Mouse (Mus musculus) left cerebral cortex, postnatal 25 days (tissue): Measurements from ENCODE around the gene Prdm2. TPM values are rescaled to one million over a fixed set of nuclear protein-coding genes. Genes with fewer than 3 reads are reported as not detected.

Source experiments
- DNase-seq, 2 experiments: peaks; one replicate each; pipeline ENCODE4 v3.0.0; 2022; ENCODE audit warnings: low spot score in 2 of 2, mixed read lengths in 1 of 2
- intact Hi-C: fragments of 180-260 bp; cut with DNase I; formaldehyde crosslinking; loops from one replicate; pipeline ENCODE4 v1.15.1; 2025
- total RNA-seq, 2 experiments: library from RNA; stranded (reverse); gene quantifications; 2 replicates each; pipeline ENCODE4 v1.2.3; 2021

Gene Prdm2
- total RNA-seq = 10 to 100 TPM; 39.7 to 42.3 TPM

DNA sequence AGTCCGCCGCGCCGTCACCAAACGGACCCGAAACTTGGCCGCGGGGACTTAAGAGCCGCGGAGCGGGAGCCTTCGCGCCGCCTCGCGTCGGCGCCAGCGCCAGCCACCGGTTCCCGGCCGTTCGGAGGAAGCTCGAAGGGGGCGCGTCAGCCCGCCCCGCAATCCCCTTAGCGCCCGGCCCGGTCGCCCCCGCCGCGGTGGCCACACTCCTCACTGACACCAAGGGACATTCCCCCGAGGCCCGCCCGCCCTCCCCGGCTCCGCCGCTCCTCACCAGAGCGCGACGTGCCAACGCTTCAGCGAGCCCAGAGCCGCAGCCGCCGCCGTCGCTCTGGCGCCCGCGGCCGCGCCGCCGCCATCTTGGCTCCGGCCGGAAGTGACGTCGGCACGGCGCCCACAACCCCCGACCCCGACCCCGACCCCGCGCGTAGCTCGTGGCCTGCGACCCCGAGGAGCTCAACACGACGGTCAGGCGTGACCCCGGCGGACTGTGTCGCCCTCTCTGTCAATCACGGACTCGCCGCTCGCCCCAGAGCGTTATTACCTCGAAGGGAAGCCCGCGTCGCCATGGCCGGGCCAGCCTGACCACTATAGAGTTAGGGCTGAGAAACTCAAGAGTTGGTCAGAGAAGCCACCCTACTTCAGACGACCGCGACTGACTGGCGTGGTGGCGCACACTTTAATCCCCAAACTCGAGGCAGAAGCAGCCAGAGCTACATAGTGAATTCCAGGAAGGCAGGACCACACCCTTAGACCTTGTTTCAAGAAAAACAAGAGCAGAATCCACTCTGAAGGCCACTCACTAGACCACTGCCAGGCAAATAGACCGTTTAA, at the start of gene Prdm2:
Gene Prdm2 (minus strand): TSS at position 655 of the 834 bp plus-strand sequence.
- intact Hi-C loops = loop anchor here (2.0 to 5.0 kb wide), 2 partner anchors 50 to 85 kb away; no protein-coding TSS in a partner anchor
- peak; percentile 41 to 74 for DNase-seq

DNA sequence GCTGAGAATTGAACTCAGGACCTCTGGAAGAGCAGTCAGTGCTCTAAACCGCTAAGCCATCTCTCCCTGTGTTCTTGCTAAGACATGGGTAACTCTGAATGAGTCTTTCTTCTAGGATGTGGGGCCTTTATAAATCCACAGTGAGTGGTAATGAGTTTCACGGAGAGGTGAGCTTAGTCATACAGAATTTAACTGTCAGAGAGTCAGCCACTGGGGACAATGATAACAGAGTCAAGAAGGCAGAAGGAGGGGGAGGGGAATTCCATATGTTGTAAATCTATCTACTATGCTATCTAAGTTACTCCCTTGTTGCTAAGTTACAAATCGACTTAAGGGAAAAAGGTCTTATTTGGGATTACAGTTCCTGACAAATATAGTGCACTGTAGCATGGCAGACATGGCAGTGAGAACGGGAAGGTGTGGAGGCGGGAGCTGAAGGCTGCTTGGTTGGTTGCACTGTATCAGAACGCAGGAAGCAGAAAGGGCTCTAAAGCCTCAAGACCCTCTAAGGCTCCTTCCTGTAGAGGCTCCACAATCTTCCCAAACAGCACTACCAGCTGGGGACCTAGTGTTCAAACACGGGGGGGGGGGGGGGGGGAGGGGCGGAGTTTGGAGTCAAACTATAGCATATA, 47.0 kb upstream of the Prdm2 start:
- DNase-seq = peak in 1 of 2 experiments; percentile 26
- intact Hi-C loops = loop anchor here (5.0 kb wide), 2 partner anchors 52 to 122 kb away; no protein-coding TSS in a partner anchor

DNA sequence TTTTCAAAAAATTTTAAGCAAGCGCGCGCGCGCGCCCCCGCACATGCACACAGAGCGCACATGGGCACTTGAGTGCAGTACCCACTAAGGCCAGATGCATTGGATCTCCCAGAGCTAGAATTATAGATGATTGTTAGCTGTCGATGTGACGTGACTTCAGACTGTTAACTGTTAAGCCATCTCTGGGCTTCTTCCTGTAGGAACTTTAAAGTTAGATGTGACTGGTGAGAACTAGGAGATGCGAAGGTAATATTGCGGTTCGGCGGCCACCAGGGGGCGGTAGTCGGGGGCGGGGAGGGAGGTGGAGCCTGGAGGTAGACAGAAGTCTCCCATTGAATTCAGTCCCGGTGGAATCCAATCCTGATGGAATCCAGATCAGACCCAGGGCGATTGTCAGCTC, 45.7 kb upstream of the Prdm2 start:
- peak in 1 of 2 experiments; percentile 31 for DNase-seq
- intact Hi-C loops = loop anchor here (5.0 kb wide), 2 partner anchors 54 to 124 kb away; no protein-coding TSS in a partner anchor

DNA sequence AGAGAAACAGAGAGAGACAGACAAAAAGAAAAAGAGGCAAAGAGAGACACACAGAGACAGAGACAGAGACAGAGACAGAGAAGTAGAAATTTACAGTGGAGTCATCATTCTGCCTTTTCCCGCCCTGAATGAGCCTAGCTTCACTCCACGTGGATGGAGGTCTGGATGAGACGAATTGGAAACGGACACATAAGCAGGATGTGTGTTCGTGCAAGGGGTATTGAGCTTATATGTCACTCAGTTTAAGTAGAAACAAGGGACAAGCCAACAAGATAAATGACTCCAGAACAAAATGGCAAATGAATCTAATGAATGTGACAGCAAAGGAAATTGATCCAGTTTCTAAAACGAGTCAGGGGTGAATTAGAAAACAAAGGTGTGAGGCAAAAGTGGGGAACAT, 45.2 kb upstream of the Prdm2 start:
- intact Hi-C loops = loop anchor here (5.0 kb wide), 2 partner anchors 54 to 124 kb away; no protein-coding TSS in a partner anchor
- no peak for DNase-seq

DNA sequence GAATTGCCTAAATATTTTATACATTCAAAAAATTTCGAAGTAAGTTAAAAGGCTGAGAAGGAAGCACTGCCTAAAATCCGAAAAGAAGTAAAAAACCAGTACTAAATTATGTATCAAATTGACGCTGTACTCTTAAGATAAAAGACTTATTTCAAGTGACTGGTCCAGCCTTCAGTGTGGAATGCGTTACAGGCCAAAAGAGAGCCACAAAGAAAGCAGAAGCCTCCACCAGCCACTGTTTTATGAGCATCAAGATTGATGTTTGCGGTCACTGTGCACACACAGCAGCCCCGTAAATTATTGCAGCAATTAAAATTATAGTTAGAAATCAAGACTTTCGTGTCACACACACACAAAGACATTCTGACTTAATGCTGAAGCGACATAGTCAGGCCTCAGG, 42.7 kb upstream of the Prdm2 start:
- DNase-seq = no peak
- intact Hi-C loops = loop anchor here (5.0 kb wide), 2 partner anchors 57 to 127 kb away; no protein-coding TSS in a partner anchor

GRCm38 (mm10) chr4:143253356-143253755, 40.6 kb upstream of the Prdm2 start:
- DNase-seq = no peak
- intact Hi-C loops = no loop called here

- intact Hi-C loops = no loop called here
- DNase-seq = no peak
These were observed 35.3 kb upstream of the Prdm2 start for GRCm38 (mm10) chr4:143248050-143248449.

GRCm38 (mm10) chr4:143241294-143241693, 28.5 kb upstream of the Prdm2 start:
- intact Hi-C loops = no loop called here
- DNase-seq = no peak

DNA sequence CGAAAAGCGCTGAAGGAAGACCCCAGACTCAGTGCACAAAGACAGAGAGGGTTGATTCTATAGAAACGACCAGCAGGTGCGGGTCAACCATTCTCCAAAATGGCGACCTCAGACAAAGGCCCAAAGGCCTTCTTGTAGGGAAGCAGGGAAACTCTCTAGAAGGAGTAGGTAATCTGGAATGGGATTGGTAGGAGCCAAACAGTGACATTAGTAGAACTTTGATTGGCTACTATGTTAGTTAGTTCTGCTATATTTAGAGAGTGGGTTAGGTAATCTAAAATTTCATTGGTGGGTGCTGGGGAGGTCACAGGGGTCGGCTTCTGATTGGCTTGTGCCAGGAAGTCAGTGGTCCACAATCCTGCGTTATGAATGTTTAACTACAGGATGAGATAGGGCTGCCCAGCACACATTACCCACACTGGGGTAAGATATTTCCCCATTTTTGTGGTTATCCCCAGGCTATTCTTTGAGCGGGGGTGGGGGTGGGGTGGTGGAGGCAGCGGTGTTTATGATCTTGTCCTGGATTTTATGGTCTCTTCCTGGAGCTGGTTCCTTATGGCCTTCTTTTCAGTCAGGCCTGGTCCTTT, 26.9 kb upstream of the Prdm2 start:
- DNase-seq = no peak
- intact Hi-C loops = no loop called here

DNA sequence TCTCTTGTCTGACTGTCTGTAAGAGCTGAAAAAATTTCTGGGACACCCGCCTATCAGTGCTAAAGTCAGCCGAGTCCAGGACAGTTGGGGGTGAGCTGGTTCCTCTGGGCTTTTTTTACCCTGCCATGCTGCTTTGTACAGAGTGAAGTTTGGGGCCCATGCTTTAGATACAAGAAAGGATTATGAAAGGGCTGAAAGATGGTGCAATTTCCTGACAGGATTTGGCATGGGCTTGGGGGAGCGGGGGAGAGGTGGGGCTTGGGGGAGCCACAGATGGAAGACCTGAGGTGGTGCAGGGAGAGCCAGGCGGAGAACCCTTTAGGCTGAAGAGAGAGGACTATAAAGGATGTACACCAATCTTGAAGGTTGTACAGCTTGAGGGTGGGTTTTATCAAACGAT, 26.3 kb upstream of the Prdm2 start:
- intact Hi-C loops = no loop called here
- DNase-seq = no peak

DNA sequence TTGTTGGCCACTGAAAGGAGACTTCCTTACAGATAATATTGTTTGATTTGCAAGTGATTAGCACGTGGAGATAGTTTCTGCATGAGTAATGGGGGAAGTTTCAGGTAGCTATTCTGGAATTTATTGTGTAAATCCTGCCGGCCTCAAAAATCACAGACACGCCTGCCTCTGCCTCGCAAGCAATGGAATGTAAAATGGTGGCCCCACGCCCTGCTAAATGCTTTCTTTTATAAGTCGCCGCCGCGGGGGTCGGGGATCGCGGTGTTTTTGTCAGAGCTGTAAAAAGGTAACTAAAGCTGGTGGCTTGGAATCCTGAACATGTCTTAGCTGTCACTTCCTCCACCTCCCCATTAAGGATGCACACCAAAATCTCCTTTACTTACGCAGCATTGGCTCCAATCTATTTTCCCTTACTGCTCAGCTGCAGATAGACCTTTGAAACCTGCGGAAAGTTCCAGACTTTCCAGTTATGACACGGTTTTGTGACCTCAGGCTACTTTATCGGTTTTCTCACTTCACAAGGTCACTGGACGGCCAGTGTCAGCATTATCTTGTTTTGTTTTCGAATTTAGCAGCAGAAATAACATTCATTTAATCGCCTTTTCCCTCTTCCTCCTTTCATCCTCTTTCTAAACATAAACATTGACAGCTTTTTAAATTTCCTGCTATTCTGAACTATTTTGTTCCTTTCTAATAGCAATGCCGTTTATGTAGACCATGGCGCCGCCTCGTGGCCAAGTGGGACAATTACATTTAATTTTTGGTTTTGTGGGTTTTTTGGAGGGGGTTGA, 25.6 kb upstream of the Prdm2 start:
- intact Hi-C loops = loop anchor here (1.0 kb wide), 2 partner anchors 125 to 211 kb away; no protein-coding TSS in a partner anchor
- DNase-seq = peak; percentile 27 to 34

DNA sequence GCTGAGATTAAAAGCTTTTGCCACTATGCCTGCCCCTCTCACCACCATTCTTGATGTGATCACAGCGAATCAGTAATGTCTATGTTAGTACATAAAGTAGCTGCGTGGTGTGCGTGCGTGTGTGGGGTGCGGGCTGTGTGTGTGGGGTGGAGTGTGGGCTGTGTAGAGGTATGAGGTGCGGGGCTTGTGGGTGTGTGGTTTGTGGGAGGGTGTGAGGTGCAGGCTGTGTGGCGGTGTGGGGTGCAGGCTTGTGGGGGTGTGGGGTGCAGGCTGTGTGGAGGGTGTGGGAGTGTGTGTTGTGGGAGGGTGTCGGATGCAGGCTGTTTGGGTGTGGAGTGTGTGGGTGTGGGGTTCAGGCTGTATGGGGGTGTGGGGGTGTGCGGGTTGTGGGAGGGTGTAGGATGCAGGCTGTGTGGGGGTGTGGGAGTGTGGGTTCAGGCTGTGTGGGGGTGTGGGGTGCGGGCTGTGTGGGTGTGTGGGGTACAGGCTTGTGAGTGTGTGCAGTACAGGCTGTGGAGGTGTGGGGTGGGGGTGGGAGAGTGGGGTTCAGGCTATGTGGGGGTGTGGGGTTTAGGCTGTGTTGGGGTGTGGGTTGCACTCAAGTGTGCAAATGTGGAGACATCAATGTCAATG, 19.1 kb upstream of the Prdm2 start:
- intact Hi-C loops = no loop called here
- DNase-seq = no peak

GRCm38 (mm10) chr4:143231110-143231509, 18.3 kb upstream of the Prdm2 start:
- intact Hi-C loops = no loop called here
- no peak for DNase-seq

GRCm38 (mm10) chr4:143227976-143228375, 15.2 kb upstream of the Prdm2 start:
- intact Hi-C loops = no loop called here

GRCm38 (mm10) chr4:143225886-143226285, 13.1 kb upstream of the Prdm2 start:
- no peak for DNase-seq
- intact Hi-C loops = no loop called here

More at GRCm38 (mm10) chr4:143227976-143228375, 15.2 kb upstream of the Prdm2 start:
- no peak for DNase-seq

DNA sequence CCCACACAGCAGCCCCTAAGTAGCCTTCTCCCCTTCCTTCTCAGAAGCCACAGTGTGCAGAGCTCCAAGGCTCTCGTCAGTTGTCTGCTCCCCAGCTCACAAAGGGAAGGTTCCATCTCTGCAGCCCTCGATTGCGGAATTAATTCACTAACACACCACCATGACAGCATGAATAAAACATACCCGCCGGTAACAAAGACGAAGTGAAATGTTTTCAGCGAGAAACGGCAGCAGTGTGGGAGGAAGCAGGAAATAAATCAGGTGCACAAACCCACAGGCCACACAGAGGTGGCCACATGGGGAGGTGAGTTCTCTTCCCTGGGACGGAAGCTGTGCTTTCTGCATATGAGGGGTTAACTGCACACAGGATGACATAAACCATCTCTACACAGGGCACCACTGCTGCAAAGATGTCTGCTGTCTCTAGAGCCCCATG, 6.5 kb upstream of the Prdm2 start:
- intact Hi-C loops = no loop called here
- DNase-seq = no peak

DNA sequence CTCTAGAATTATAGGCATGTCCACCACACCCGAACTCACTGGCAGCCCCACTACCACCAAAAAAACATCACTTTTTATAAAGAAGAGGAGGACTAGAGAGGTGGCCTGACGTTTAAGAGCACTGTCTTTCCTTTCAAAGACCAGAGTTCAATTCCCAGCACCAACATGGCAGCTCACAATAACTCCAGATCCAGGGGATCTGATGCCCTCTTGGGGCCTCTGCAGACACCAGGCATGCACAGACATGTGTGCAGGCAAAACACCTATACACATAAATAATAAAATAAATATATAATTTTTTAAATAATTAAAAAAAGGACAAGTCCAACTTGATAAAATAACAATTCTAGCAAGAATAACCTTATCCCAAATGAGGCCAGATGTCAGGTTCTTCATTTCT, 6.1 kb upstream of the Prdm2 start:
- intact Hi-C loops = no loop called here
- no peak for DNase-seq

DNA sequence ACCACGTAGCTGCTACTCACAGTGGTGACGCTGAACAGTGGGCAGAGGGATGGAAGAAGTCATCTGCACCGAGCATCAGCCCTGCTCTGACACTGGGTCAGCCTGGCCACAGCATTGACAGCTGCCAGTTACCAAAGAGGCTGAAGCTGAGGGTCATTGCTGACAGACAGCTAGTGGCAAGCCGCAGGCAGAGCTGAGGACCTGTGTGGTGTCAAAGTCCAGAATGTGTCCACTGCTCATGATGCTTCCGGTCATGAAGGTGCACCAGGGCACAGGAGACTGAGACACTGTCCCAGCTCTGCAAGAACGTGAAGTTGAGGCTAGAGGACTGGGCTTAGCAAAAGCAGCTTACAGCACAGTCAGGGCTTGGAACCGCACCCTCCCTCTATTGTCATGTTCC, 4.4 kb upstream of the Prdm2 start:
- DNase-seq = no peak
- intact Hi-C loops = no loop called here

GRCm38 (mm10) chr4:143214221-143214797, 1.5 kb upstream of the Prdm2 start:
- intact Hi-C loops = loop anchor here (5.0 kb wide), 1 partner anchor 87 kb away; no protein-coding TSS in a partner anchor
- DNase-seq = no peak
